Mouse (Mus musculus): ENCODE measurements around the gene Incenp.
"Not testable (repeated sequence)": the region's sequence is repeated elsewhere in the genome, so short reads cannot be mapped to it uniquely, and the experiment has no call there.

Gene Incenp

GRCm38 (mm10) chr19:9918176-9918861 is 19.0 kb upstream of the Incenp start:
- in situ Hi-C loops (cut with MboI), result loop anchor here (5.0 to 10.0 kb wide), 2 partner anchors 74 to 286 kb away; partner anchors contain the start of genes Fen1 and Tmem258

- in situ Hi-C loops (cut with MboI), result loop anchor here (5.0 to 10.0 kb wide), 2 partner anchors 75 to 287 kb away; partner anchors contain the start of genes Fen1 and Tmem258
Observed at GRCm38 (mm10) chr19:9917727-9918126, 18.4 kb upstream of the Incenp start.

- in situ Hi-C loops (cut with MboI), result loop anchor here (5.0 to 10.0 kb wide), 2 partner anchors 76 to 289 kb away; partner anchors contain the start of genes Fen1 and Tmem258
Observed at GRCm38 (mm10) chr19:9915935-9916334, 16.6 kb upstream of the Incenp start.

GRCm38 (mm10) chr19:9914346-9914745 is 15.0 kb upstream of the Incenp start:
- in situ Hi-C loops (cut with MboI), result loop anchor here (10.0 kb wide), 1 partner anchor 290 kb away; the partner anchor contains the start of genes Fen1 and Tmem258

- in situ Hi-C loops (cut with MboI), result loop anchor here (10.0 kb wide), 1 partner anchor 291 kb away; the partner anchor contains the start of genes Fen1 and Tmem258
Observed at GRCm38 (mm10) chr19:9913784-9914183, 14.4 kb upstream of the Incenp start.

GRCm38 (mm10) chr19:9911314-9911754 is 12.0 kb upstream of the Incenp start:
- in situ Hi-C loops (cut with MboI), result loop anchor here (10.0 kb wide), 1 partner anchor 293 kb away; the partner anchor contains the start of genes Fen1 and Tmem258

- in situ Hi-C loops (cut with MboI), result no loop called here
Observed at GRCm38 (mm10) chr19:9909351-9909750, 10.0 kb upstream of the Incenp start.

GRCm38 (mm10) chr19:9900696-9901095 is 1.3 kb upstream of the Incenp start:
- in situ Hi-C loops (cut with MboI), result not testable (repeated sequence)

GRCm38 (mm10) chr19:9899780-9900146 is 412 bp upstream of the Incenp start:
- in situ Hi-C loops (cut with MboI), result no loop called here

- in situ Hi-C loops (cut with MboI), result no loop called here
Observed at GRCm38 (mm10) chr19:9898339-9899066, 848 bp downstream of the Incenp start.

GRCm38 (mm10) chr19:9896067-9896466 is 3.3 kb downstream of the Incenp start:
- in situ Hi-C loops (cut with MboI), result no loop called here

GRCm38 (mm10) chr19:9886771-9887170 is 12.6 kb downstream of the Incenp start:
- in situ Hi-C loops (cut with MboI), result no loop called here

- in situ Hi-C loops (cut with MboI), result no loop called here
Observed at GRCm38 (mm10) chr19:9886348-9886747, 13.0 kb downstream of the Incenp start.

- in situ Hi-C loops (cut with MboI), result no loop called here
Observed at GRCm38 (mm10) chr19:9878186-9878835, 21.0 kb downstream of the Incenp start.

GRCm38 (mm10) chr19:9865466-9865865 is 33.9 kb downstream of the Incenp start:
- in situ Hi-C loops (cut with MboI), result no loop called here

- in situ Hi-C loops (cut with MboI), result no loop called here
Observed at GRCm38 (mm10) chr19:9864856-9865255, 34.5 kb downstream of the Incenp start.

GRCm38 (mm10) chr19:9860821-9861220 is 38.5 kb downstream of the Incenp start:
- in situ Hi-C loops (cut with MboI), result not testable (repeated sequence)

GRCm38 (mm10) chr19:9849368-9850075 is 49.8 kb downstream of the Incenp start:
- in situ Hi-C loops (cut with MboI), result not testable (repeated sequence)

GRCm38 (mm10) chr19:9847262-9847661 is 52.1 kb downstream of the Incenp start, which contains the start of gene Scgb2a2:
TSS of gene Scgb2a2 (plus strand) at chr19:9847562.
- in situ Hi-C loops (cut with MboI), result no loop called here

GRCm38 (mm10) chr19:9837341-9837715 is 62.0 kb downstream of the Incenp start:
- in situ Hi-C loops (cut with MboI), result no loop called here

- in situ Hi-C loops (cut with MboI), result not testable (repeated sequence)
Observed at GRCm38 (mm10) chr19:9836581-9837340, 62.6 kb downstream of the Incenp start.

All from mature B cell (primary cell).